Mouse (Mus musculus) bone marrow macrophage, adult 2 months (primary cell): Measurements from ENCODE around the gene Garnl3.
A peak's percentile ranks its signal among the peaks of the same experiment; 100 is the strongest.

Experiments
- CTCF ChIP-seq: IDR thresholded peaks from 2 replicates; pipeline ENCODE4 v1.5.1; 2012; ENCODE audit warnings: low read depth, mild to moderate bottlenecking, low read length, moderate library complexity
- POLR2A ChIP-seq: IDR thresholded peaks from 2 replicates; pipeline ENCODE4 v1.6.1; 2012; ENCODE audit warnings: mild to moderate bottlenecking, low read depth, low read length, borderline replicate concordance

GRCm38 (mm10) chr2:33131500-33132092 lies at the start of gene Garnl3:
- no peak for TF ChIP-seq POLR2A
- TF ChIP-seq CTCF, result peak; percentile 29; the same call in 1 of the 2 replicates
